Mouse (Mus musculus) spleen, postnatal 14 days (tissue): ENCODE measurements around the gene Mpped2.

ENCODE experiments used
- DNase-seq, 2 experiments: peaks; one replicate each; pipeline ENCODE4 v3.0.0; 2021 to 2022; ENCODE audit warnings: low spot score in 2 of 2

Mpped2 gene

DNA sequence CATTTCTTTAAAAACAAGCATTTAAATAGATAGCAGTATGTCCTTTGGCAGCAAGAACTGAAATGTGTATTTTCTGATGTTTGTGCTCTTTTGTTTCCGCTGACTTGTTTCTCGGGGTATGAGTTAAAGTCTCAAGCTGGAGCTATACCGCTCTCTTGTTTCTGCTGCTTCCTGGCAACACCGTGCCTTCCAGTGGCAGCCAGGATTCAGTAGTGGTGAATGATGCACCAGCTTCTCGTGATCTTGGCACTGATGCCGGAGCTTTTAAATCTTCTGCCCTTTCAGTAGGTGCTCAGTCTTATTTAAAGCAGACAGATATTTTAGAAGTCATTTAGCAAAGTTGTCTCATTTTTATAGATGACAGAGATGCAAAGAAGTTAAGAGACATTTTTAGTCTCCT is 53.1 kb downstream of the Mpped2 start:
- DNase-seq = no peak

DNA sequence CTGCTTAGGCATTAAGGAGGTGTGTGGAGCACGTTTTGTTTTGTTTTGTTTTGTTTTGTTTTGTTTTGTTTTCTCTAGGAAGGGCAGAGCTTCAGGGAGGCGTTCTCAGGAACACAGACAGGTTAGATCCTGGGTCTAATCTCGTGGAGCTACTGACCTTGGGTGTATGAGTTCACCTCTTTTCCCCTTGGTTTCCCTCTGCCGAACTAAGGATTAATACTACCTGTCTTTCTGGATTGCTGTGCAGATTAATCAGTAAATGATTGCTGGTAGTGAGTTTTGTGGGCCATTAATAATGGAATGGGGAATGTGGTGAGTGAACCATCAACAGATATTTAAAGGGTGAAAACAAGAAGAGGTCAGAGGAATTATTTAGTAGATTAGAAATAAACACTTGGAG is 53.8 kb downstream of the Mpped2 start:
- DNase-seq = no peak

GRCm38 (mm10) chr2:106747342-106747741 is 54.3 kb downstream of the Mpped2 start:
- DNase-seq = no peak

DNA sequence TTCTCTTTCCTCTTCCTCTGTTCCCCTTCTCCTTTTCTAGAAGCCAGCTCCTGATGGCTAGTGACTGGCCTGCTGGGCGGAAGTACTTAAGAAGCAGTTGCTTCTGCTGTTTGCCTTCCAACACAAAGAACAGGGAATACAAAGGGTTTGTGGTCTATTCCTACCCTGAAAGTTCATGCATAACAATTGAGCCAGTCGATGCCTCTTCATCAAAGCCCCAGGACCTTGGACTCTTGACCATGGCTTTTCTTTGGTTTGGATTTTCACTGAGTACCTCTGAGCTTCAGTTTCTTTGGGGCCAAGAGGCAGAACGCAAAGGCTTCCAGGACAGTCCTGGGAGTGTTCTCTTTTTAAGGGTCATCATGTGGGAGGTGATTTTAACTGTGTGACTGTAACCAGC is 57.8 kb downstream of the Mpped2 start:
- DNase-seq = no peak

DNA sequence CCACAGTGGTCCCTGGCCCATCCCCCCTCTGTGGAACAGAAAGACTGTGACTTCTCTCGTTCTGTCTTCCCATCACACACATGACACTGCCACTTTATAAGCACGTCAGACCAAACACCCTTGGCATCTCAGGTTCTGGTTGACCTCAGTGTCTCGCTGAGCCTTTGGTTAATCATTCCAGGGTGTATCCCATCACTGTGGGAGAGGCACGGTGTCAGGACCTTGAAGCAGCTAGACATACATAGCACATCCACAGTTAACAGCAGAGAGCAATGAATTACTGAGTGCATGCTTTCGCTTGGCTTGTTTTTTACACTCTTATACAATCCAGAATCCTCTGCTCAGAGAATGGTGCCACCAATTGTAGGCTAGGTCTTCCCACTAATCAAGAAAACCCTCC is 60.6 kb downstream of the Mpped2 start:
- no peak for DNase-seq

GRCm38 (mm10) chr2:106754696-106755095 is 61.6 kb downstream of the Mpped2 start:
- DNase-seq = no peak

DNA sequence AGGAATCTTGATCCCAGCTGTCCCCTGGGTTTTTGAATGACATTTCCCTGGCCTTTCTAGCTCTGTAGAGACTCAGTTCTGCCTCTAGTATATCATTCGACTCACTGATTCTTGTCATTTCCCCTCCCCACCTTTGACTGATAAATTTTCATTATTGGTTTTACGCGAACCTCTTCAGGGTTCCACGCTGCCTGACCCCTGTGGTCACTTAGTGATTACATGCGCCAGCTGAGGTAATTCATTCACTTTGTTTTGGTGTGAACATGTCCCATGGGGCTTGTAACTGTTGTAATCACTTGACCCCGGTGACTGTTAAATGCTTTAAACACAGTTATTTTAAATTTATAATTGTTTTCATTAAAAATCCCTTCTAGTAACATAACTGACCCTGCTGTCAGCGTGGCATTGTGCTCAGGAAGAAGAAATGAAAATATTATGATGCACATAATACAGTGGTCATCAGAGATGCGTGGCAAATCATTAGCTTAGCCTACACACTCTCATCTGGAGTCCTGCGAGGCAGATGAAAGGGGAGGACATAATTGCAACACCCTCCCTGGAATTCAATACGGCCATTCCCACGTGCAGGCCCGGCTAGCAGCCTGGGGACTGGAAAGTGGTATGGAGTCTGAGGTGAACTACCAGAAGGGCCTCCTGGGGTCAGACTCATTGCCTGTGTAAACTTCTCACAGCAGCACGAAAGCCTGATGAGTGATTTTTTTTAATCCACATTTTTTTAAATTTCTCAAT is 63.5 kb downstream of the Mpped2 start:
- no peak for DNase-seq

DNA sequence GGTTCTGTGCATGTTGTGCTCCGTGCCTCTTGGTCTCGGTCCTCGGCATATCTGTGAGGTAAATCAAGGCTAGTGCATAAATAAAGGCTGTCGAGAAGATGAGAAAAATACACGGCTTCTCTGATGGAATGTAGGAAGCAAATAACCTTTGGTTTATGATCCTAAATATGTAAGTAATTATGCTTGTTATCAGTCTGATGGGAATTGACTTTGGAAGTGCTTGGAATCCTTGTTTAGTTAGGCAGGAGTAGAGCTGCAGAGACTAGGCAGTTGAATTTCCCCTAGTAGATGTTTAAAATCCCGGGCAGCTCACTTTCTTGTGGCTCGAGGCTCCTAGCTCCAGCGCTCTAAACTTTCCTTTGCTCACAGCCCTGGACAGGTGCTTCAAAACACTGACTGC is 69.9 kb downstream of the Mpped2 start:
- no peak for DNase-seq

DNA sequence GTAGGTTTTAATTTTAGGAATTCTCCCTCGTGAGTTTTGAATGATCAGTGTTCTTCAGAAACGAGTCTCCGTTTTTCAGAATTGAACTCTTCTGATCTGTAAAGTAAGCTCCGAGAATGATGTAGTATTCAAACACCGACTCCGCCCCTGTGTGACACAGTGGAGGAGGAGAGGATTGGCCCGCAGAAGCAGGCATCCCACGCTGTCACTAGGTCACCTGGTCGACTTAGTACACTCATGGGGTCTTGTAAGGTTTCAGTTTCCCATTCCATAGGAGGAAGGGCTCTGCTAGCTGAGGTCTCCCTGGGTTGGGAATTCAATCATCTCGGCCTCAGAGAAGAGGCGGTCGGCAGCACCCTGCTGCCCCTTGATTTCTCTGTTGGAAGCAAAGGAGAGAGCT is 76.2 kb downstream of the Mpped2 start:
- DNase-seq = no peak

GRCm38 (mm10) chr2:106772643-106773042 is 79.6 kb downstream of the Mpped2 start:
- DNase-seq = no peak

- DNase-seq = no peak
Observed at GRCm38 (mm10) chr2:106774251-106775196, 81.5 kb downstream of the Mpped2 start.

DNA sequence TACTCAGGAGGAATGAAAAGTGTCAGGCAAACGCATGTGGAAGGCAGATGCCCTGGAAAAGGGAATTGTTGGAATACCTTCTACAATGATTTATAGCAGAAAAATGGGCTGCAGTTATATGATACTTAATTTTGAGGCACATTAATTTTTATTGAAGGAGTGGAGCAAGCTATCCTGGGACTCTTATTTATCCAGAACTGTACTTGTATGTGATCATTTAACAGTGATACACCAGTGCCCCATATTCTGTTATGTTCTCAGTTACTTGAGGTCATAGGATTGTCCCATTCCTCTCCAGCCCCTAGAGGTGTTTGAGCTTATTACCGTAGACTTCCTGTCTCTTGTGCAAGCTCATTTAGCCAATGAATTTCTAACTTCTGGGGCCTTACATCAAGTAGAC is 82.9 kb downstream of the Mpped2 start:
- no peak for DNase-seq

DNA sequence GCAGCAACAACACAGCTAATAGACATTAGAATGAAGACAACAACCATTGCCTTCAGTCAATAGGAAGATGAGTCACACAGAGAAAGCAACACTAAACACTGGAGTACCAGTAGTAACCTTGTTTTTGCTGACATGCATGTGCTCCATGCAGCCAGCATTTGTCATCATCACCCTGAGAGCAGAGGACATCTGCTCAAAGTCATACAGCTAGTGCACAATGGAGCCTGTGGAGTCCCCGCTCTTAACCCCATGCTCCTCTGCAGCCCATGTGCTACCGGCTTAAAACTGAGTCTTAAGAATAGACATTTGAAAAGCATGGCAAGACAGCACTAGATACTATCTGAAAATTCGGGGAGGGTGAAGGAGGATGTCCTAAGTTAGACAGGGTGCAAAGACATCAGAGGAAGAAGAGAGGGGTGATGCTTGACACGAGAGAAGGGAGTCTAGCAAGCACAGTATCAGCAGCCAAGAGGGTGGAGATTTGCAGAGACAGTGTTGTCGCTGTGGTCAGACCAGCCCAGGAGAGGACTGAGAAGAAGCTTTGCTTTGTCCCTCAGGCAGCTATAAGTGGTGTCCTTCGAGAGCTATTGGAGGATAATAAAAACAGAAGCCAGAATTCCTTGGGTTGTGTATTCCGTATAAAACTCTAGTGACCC is 85.9 kb downstream of the Mpped2 start:
- no peak for DNase-seq

- no peak for DNase-seq
Observed at GRCm38 (mm10) chr2:106781181-106782179, 88.4 kb downstream of the Mpped2 start.

GRCm38 (mm10) chr2:106783311-106783710 is 90.2 kb downstream of the Mpped2 start:
- DNase-seq = no peak

GRCm38 (mm10) chr2:106788055-106788454 is 95.0 kb downstream of the Mpped2 start:
- no peak for DNase-seq

GRCm38 (mm10) chr2:106788573-106788972 is 95.5 kb downstream of the Mpped2 start:
- DNase-seq = no peak

GRCm38 (mm10) chr2:106789694-106790328 is 96.7 kb downstream of the Mpped2 start:
- DNase-seq = no peak

DNA sequence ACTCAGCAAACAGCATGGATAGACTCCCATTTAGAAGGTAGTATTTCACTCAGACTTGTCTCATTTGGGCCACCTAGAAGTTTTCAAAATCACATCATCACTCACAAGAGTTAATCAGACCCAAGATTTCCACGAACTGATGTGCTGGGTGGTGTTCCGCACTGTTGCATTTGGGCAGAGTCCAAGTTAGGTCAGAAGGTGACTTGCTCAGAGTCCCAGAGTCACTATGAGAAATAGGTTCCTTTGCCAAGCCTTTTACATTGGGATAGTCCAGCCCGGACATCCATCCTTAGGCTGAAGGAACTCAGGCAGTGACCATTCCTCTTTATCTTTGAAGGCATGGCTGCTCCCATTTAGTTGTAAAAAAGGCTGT is 97.2 kb downstream of the Mpped2 start:
- DNase-seq = no peak

DNA sequence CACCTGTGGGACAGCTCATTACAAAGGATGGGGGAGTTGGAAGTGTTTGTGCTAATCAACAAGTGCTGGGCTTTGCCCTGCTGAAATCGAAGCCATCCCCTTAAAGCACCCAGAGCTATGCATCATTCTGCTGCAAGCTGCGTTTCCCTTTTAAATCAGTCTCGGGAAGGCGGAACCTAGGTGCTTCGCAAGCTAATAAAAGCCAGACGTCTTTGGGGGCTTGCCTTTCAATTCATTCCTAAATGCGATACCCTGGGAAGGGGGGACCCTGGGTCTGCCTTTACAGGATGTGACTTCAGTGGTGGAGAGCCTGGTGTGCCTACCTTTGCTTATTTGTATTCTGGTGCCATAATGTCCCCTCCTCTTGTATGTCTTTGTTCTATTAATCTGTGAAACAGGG is 103.2 kb downstream of the Mpped2 start:
- DNase-seq = no peak

DNA sequence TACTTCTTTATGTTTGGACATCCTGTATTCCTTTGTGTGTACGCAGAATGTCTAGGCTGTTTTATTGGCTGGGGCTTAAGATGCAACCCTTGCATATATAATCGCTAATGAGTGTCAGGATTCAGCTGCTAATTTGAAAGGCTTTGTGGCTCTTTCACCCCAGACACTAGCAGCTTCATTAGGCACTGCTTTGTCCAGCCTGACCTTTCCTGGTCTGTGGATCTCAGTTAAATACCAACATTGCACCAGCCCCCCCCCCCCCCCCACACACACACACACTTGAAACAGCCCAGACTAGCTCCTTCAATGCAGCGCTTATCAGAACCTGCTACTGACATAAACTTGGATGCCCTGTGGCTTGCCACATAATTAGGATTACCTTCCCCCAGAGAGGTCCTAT is 104.8 kb downstream of the Mpped2 start:
- DNase-seq = no peak
